Mouse (Mus musculus) urinary bladder, postnatal 36 days (tissue): ENCODE results near the gene Mcmbp.
A peak's percentile ranks its signal among the peaks of the same experiment; 100 is the strongest.
"Not testable (repeated sequence)": the region's sequence is repeated elsewhere in the genome, so short reads cannot be mapped to it uniquely, and the experiment has no call there.

ENCODE experiments used
- DNase-seq, 2 experiments: peaks; one replicate each; pipeline ENCODE4 v3.0.0; 2022; ENCODE audit warnings: low spot score in 2 of 2, mixed read lengths in 1 of 2

Gene Mcmbp

GRCm38 (mm10) chr7:128717991-128718390, 22.3 kb downstream of the Mcmbp start:
- no peak for DNase-seq

- peak; percentile 50 to 53 for DNase-seq
Measured at GRCm38 (mm10) chr7:128705735-128706134, 34.6 kb downstream of the Mcmbp start.

- DNase-seq: not testable (repeated sequence)
Measured at GRCm38 (mm10) chr7:128699959-128700358, 40.3 kb downstream of the Mcmbp start.

GRCm38 (mm10) chr7:128694848-128695247, 45.4 kb downstream of the Mcmbp start:
- DNase-seq: no peak

- no peak for DNase-seq
Measured at GRCm38 (mm10) chr7:128692163-128692562, 48.1 kb downstream of the Mcmbp start.

- DNase-seq: no peak
Measured at GRCm38 (mm10) chr7:128690796-128691195, 49.5 kb downstream of the Mcmbp start.

GRCm38 (mm10) chr7:128690070-128690469, 50.2 kb downstream of the Mcmbp start:
- peak; percentile 74 to 82 for DNase-seq

GRCm38 (mm10) chr7:128689347-128689746, 50.9 kb downstream of the Mcmbp start:
- no peak for DNase-seq

- DNase-seq: peak; percentile 51 to 58
Measured at GRCm38 (mm10) chr7:128687821-128688564, 52.3 kb downstream of the Mcmbp start.

GRCm38 (mm10) chr7:128678546-128678945, 61.7 kb downstream of the Mcmbp start:
- DNase-seq: no peak

- DNase-seq: no peak
Measured at GRCm38 (mm10) chr7:128672408-128673010, 67.8 kb downstream of the Mcmbp start.

- DNase-seq: no peak
Measured at GRCm38 (mm10) chr7:128671952-128672351, 68.3 kb downstream of the Mcmbp start.

GRCm38 (mm10) chr7:128668831-128669230, 71.5 kb downstream of the Mcmbp start:
- DNase-seq: no peak

GRCm38 (mm10) chr7:128667788-128668187, 72.5 kb downstream of the Mcmbp start:
- DNase-seq: no peak

- DNase-seq: no peak
Measured at GRCm38 (mm10) chr7:128664861-128665377, 75.4 kb downstream of the Mcmbp start.

- no peak for DNase-seq
Measured at GRCm38 (mm10) chr7:128663906-128664305, 76.4 kb downstream of the Mcmbp start.

GRCm38 (mm10) chr7:128656970-128657369, 83.3 kb downstream of the Mcmbp start:
- no peak for DNase-seq
